Mouse (Mus musculus): ENCODE results near the gene Clcnkb.

- TF ChIP-seq CTCF (IDR thresholded peaks at IDR 0.05; ENCODE audit: low read depth, low read length) (peak; percentile 53), POLR2A (IDR thresholded peaks at IDR 0.05; ENCODE audit: extremely low read depth, insufficient read depth, low read length) (no peak)
These were observed 4.3 kb downstream of the Clcnkb start for GRCm38 (mm10) chr4:141411430-141411992.
